ENCODE assay signal across 8 mouse cellular contexts in the genomic region with DNA sequence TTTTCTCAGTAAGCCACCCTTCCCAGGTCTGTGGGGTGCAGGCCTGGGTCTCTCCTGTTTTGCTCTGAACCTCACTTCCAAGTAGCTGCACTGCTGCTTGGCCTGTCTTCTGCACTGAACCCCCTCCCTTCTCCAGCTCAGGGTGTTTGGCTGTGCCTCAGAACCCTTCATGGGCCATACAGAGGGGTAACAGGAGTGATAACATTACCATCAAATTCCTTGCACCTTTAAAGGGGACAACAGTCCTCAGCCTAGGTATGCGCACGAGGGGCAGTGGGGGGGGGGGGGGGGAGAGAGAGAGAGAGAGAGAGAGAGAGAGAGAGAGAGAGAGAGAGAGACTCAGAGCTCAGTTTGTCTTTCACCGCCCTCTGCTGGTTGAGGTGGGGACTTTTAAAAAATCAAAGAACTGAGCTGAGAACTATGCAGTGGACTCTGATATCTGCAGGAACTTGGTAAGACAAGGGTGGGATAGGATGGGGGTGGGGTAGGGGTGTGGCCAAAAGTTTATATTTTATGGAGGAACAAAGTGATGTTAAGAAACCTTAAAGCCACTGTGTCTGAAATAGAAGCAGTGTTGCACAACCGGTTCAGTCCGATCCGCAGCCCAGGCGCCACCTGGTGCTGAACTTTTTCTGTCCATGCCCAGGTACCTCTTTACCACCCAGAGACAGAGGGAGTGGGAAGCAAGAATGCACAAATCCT.
DNase-seq lines count a peak whose midpoint lies in the region; ATAC-seq and TF ChIP-seq lines count a peak whose summit lies in the region.

No protein-coding gene starts in this region.

- H3K4me1 ChIP-seq in cerebellum, adult 2 months (ENCODE audit: control insufficient read depth, insufficient read depth, low read length): no peaks in the 10 kb centered on the region; the same call in 1 of the 2 replicates
- peaks cover 3% of the 10 kb centered on the region; the same call in 1 of the 2 replicates for H3K4me1 ChIP-seq in forebrain, postnatal 0 days (ENCODE audit: insufficient read depth)
- H3K4me1 ChIP-seq in intestine, postnatal 0 days (replicated peaks; ENCODE audit: control insufficient read depth, insufficient read depth, low read length): no peaks in the 10 kb centered on the region
- H3K4me1 ChIP-seq in neural tube, embryonic 15.5 days: peaks cover 45% of the 10 kb centered on the region

- no peaks in the 10 kb centered on the region for H3K9me3 ChIP-seq in forebrain, postnatal 0 days (ENCODE audit: low read length)
- no peaks in the 10 kb centered on the region for H3K9me3 ChIP-seq in intestine, postnatal 0 days (ENCODE audit: control insufficient read depth)
- H3K9me3 ChIP-seq in neural tube, embryonic 15.5 days (replicated peaks): no peaks in the 10 kb centered on the region

- no peak overlapping the region for H3K4me3 ChIP-seq in cerebellum, adult 2 months (replicated peaks; ENCODE audit: insufficient read depth, low read depth, low read length)
- no peak overlapping the region for H3K4me3 ChIP-seq in forebrain, postnatal 0 days (ENCODE audit: low read depth, low read length)
- no peak overlapping the region for H3K4me3 ChIP-seq in intestine, postnatal 0 days (ENCODE audit: low read depth, low read length)
- H3K4me3 ChIP-seq in neural tube, embryonic 15.5 days (replicated peaks): no peak overlapping the region

- DNase-seq in urinary bladder, postnatal 25 days (ENCODE audit: low spot score): peak; percentile 25
- no peak for DNase-seq in urinary bladder, adult 2 months (ENCODE audit: low spot score)
- DNase-seq in cerebellum, adult 2 months: peak; percentile 42 to 48
- peak; percentile 77 for DNase-seq in forebrain, postnatal 0 days
- DNase-seq in lung, adult 18-20 months: peak; percentile 21 to 55
- DNase-seq in ovary, postnatal 36 days (ENCODE audit: low spot score): no peak

- TF ChIP-seq POLR2A in cerebellum, adult 2 months (IDR thresholded peaks at IDR 0.05; ENCODE audit: borderline replicate concordance, insufficient read depth, low read length): no peak

- no peaks in the 10 kb centered on the region for H3K36me3 ChIP-seq in forebrain, postnatal 0 days (ENCODE audit: insufficient read depth)
- no peaks in the 10 kb centered on the region for H3K36me3 ChIP-seq in intestine, postnatal 0 days (ENCODE audit: control insufficient read depth, insufficient read depth)
- H3K36me3 ChIP-seq in neural tube, embryonic 15.5 days: no peaks in the 10 kb centered on the region

- no peaks in the 10 kb centered on the region for H3K27me3 ChIP-seq in cerebellum, adult 2 months (ENCODE audit: control insufficient read depth, insufficient read depth, low read length)
- peaks cover 3% of the 10 kb centered on the region; the same call in 1 of the 2 replicates for H3K27me3 ChIP-seq in forebrain, postnatal 0 days (ENCODE audit: insufficient read depth, low read length)
- H3K27me3 ChIP-seq in intestine, postnatal 0 days (replicated peaks; ENCODE audit: control insufficient read depth, insufficient read depth, low read length): no peaks in the 10 kb centered on the region
- H3K27me3 ChIP-seq in neural tube, embryonic 15.5 days (replicated peaks): no peaks in the 10 kb centered on the region

- ATAC-seq in forebrain, postnatal 0 days: peak; percentile 64
- peak; percentile 58 for ATAC-seq in intestine, postnatal 0 days
- peak; percentile 66 for ATAC-seq in neural tube, embryonic 15.5 days (ENCODE audit: low FRiP score)

- 10% methylated on average over 7 of the region's 7 CpGs for WGBS in cerebellum, adult 2 months
- 15% methylated on average over 7 of the region's 7 CpGs for WGBS in forebrain, postnatal 0 days
- 13% methylated on average over 7 of the region's 7 CpGs for WGBS in intestine, postnatal 0 days
- 24% methylated on average over 7 of the region's 7 CpGs for WGBS in neural tube, embryonic 15.5 days

- H3K9ac ChIP-seq in forebrain, postnatal 0 days: no peak overlapping the region
- H3K9ac ChIP-seq in intestine, postnatal 0 days (ENCODE audit: low read depth, low read length): no peak overlapping the region
- H3K9ac ChIP-seq in neural tube, embryonic 15.5 days (replicated peaks): no peak overlapping the region

- TF ChIP-seq CTCF in cerebellum, adult 2 months (IDR thresholded peaks at IDR 0.05; ENCODE audit: borderline replicate concordance, insufficient read depth, low read depth, low read length): peak; percentile 65
- TF ChIP-seq CTCF in forebrain, postnatal 0 days (IDR thresholded peaks at IDR 0.05; ENCODE audit: low read depth): peak; percentile 63
- TF ChIP-seq CTCF in intestine, postnatal 0 days (IDR thresholded peaks at IDR 0.05; ENCODE audit: low read depth): peak; percentile 74

- no peak overlapping the region for H3K27ac ChIP-seq in cerebellum, adult 2 months (ENCODE audit: insufficient read depth, low read length)
- H3K27ac ChIP-seq in forebrain, postnatal 0 days (ENCODE audit: low read depth, low read length): no peak overlapping the region
- no peak overlapping the region for H3K27ac ChIP-seq in intestine, postnatal 0 days (ENCODE audit: low read depth, low read length)
- H3K27ac ChIP-seq in neural tube, embryonic 15.5 days (replicated peaks): no peak overlapping the region

- no peak overlapping the region for H3K4me2 ChIP-seq in forebrain, postnatal 0 days (ENCODE audit: low read depth)
- no peak overlapping the region for H3K4me2 ChIP-seq in intestine, postnatal 0 days (replicated peaks; ENCODE audit: low read depth)
- no peak overlapping the region for H3K4me2 ChIP-seq in neural tube, embryonic 15.5 days

Comparison
In these comparisons a context has a peak if more than half of its experiments do, and no peak if none do; other contexts are left out.
1. DNase-seq: peak in urinary bladder, postnatal 25 days (single experiment), cerebellum, adult 2 months (2 of 2), forebrain, postnatal 0 days (single experiment) and lung, adult 18-20 months (2 of 2); none in urinary bladder, adult 2 months (single experiment) and ovary, postnatal 36 days (single experiment).
2. Peak in every context shown above with its lines, with median percentiles within 50 percentile points of each other: CTCF ChIP-seq and ATAC-seq.